Mouse (Mus musculus): ENCODE results near the gene Slc25a13. TPM values are rescaled to one million over a fixed set of nuclear protein-coding genes. Genes with fewer than 3 reads are reported as not detected.

Gene Slc25a13
- polyA plus RNA-seq, 1 experiment, result 5.2 TPM

DNA sequence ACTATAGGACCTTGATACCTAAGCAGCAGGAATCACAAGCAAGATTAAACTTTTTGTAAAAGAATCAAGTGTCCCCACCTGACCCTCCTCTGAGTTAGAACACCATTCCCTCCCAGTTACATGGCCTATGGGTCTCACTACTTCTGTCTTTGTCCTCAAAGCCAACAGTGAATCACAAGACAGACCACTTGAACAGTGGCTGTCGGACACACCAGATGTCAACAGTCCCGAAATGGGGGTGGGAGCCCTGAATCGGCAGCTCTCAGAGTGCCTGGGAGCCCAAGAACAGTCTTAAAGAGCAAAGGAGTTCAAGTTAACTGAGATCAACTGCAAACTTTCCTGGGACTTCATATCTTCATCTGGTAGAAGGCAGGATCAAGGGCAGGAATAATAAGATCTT lies 5.0 kb downstream of the Slc25a13 start:
- TF ChIP-seq GATA1 (IDR thresholded peaks at IDR 0.05; ENCODE audit: low read length), result no peak

DNA sequence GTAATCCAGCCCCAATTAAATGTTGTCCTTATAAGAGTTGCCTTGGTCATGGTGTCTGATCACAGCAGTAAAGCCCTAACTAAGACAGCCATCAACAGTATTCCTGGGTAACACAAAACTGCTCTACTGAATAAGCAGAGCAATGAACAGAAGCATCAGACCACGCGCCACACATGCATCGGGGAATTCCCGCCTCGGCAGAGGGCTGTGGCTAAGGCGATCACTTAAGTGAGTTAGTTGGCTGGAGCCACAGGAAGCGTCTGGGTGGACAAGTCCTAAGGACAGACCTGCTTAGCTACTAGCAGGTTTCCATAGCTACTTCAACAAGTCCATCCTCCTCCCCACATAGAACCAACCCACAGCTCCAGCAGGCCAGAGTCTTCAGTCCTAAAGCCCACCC lies 6.3 kb downstream of the Slc25a13 start:
- TF ChIP-seq GATA1 (IDR thresholded peaks at IDR 0.05; ENCODE audit: low read length), result no peak

DNA sequence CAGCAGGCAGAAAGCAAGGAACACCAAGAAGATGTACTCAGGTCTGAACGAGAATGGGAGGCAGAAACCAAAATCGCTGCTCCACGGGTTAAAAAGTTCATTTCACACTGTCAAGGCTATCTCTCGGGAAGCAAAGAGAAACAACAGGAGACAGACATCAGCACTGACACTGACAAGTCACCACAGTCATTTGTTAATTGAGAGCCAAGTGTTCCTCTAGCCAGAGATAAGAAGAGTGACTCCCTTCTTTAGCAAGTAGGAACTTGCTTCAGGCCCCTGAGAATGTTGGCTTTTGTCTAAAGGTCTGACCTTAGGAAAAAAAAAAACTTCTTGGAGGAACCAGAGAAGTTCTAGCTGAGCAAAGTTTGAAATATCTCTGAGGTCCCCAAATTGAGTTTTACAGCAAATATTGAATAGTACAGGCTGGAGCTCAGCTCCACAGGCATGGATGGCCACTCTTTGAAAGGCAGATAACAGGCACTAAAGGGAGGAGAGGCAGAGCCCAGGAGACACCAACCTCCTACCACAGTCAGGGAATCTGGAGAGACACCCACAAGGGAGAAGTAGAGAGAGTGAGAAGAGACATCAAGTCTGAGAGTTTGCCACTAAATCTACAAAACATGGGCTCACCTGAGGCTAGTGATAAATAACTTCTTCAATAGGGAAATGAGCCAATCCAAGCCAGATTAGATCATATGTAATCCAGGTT lies 8.5 kb downstream of the Slc25a13 start:
- no peak for TF ChIP-seq GATA1 (IDR thresholded peaks at IDR 0.05; ENCODE audit: low read length)

DNA sequence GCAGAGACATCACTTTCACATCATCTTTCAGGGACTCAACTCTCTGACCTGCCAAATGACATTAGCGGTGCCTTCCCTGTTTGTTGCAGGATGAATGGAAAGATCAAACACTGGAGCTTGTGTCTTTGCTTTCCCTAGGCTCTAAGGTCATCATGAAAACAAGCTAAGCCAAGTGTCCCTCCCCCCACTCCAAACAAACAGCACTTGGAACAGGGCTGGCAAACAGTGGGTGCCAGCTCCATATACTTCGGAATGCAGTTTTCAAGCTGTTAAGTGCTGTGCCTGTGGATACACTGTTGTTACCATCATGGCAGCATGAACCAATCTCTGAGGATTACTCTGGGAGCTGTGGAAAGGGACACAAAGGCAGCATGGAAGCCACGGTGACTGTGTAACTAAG lies 9.1 kb downstream of the Slc25a13 start:
- TF ChIP-seq GATA1 (IDR thresholded peaks at IDR 0.05; ENCODE audit: low read length), result no peak

GRCm38 (mm10) chr6:6207395-6207794 lies 9.6 kb downstream of the Slc25a13 start:
- TF ChIP-seq GATA1 (IDR thresholded peaks at IDR 0.05; ENCODE audit: low read length), result no peak

GRCm38 (mm10) chr6:6205599-6206165 lies 11.3 kb downstream of the Slc25a13 start:
- no peak for TF ChIP-seq GATA1 (IDR thresholded peaks at IDR 0.05; ENCODE audit: low read length)

GRCm38 (mm10) chr6:6202451-6202850 lies 14.5 kb downstream of the Slc25a13 start:
- TF ChIP-seq GATA1 (IDR thresholded peaks at IDR 0.05; ENCODE audit: low read length), result no peak

GRCm38 (mm10) chr6:6201977-6202376 lies 15.0 kb downstream of the Slc25a13 start:
- no peak for TF ChIP-seq GATA1 (IDR thresholded peaks at IDR 0.05; ENCODE audit: low read length)

DNA sequence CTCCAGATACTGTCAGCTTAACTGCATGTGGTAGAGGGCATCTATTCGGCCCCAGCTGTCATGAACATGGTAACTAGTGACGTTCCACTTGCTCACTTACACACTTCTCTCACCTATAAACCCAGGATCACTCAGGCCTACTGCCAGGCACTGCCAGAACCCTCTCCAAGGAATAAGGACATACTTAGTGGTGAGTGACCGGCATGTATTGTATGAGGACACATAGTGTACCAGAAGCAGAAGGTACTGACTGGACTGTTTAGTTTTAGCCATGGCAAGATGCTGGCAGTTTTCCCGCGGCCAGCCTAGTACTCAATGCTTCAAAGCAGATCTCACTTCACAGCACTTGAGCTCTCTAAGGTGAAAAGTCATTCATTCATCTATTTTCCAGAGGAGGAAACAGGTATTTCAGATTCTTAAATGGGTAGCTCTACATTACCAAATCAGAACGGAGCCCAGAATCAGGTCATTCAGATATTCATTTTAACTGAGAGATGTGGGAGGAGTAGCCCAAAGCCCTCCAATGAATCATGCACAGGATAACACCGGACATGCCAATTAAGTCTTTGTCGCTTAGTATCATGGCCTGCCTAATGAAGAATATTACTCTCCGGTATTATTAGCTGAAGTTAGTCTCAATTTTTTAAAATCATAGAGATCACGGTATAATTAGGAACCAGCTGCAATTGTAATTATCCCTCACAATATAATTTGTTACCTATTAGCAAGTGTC lies 17.7 kb downstream of the Slc25a13 start:
- TF ChIP-seq GATA1 (IDR thresholded peaks at IDR 0.05; ENCODE audit: low read length), result no peak

GRCm38 (mm10) chr6:6197339-6197738 lies 19.6 kb downstream of the Slc25a13 start:
- TF ChIP-seq GATA1 (IDR thresholded peaks at IDR 0.05; ENCODE audit: low read length), result no peak

DNA sequence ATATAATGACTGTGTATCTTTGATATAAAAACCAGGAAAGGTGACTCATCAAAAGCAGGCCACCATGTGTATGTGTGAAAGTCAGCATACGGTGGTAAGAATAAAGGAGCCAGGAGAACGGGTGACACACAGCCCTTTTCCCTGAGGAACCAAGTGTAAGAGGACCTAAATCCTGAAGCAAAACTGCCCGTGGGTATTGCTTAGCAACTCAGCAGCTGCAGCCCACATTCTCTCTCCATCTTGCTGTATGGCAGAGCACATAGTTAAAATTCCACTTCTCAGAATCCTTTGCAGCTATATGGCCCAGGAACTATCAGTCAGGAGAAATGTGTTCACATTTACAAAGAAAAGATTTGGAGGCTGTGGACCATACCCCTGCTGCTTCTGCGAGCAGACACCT lies 20.4 kb downstream of the Slc25a13 start:
- TF ChIP-seq GATA1 (IDR thresholded peaks at IDR 0.05; ENCODE audit: low read length), result no peak

DNA sequence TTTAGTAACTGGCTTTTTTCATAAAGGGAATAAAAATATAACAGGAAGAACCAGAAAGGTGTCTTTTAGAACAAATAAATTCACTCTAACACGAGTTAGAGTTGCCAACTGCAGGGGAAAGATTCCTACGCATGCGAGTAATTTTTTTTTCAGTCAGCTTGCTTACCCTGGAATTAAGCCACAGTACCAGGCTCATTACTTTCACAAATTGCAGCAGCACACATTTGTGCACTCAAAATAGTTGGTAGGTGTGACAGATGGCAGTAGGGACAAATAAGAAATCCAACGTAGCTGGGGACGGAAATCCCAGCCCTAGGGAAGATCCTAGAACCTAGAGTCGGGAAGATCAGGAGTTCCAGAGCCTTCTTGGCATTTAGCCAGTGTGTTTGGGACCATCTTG lies 22.1 kb downstream of the Slc25a13 start:
- no peak for TF ChIP-seq GATA1 (IDR thresholded peaks at IDR 0.05; ENCODE audit: low read length)

GRCm38 (mm10) chr6:6193906-6194305 lies 23.1 kb downstream of the Slc25a13 start:
- TF ChIP-seq GATA1 (IDR thresholded peaks at IDR 0.05; ENCODE audit: low read length), result no peak

DNA sequence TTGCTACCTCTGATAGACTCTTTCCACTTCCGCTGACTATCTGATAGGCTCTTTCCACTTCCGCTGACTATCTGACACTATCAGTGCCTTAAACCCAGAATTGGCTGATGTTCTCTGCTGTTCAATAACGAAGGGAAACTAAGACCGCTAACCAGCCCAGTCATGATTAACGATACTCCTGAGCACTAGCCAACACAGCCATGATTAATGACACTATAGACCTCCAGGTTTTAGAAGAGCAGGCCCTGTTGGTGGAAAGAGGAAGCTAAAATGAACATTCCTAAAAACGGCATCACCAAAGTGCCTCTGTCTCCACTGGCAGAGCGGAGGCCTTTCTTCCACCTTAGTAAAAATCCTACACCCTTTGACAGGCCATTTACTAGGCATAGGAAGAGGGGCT lies 24.6 kb downstream of the Slc25a13 start:
- TF ChIP-seq GATA1 (IDR thresholded peaks at IDR 0.05; ENCODE audit: low read length), result no peak

DNA sequence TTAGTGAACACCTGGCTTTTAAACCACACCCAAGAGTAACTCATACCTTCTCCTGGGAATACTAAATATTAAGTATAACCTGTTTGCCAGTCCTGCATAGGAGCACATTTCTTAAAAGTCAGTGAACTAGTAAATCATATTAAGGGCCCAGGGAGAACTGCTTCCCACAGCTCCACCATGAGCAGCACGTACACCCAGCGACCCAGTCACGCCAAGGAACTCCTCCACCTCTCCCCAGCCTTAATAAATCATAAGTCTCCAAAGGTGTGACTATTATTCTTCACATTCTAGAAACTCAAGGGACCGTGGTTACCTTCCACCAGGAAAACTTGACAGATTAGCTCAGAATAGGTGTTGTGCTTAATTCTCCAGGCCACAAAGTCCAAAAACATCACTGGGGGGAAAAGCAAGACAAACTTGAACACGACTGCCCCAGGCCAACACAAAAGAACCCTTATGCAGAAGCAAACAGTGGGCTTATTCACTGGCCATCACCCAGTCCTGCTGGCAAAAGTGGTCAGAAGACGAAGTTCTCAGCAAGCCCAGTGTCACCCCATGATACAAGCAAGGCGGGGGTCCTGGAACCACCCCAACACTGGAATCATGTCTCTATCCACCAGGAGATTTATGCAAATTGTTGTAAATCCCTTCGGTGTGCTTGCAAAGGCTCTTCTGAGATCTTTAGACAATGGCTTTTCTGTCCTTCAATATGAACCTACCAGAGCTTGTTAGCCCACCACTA lies 25.2 kb downstream of the Slc25a13 start:
- no peak for TF ChIP-seq GATA1 (IDR thresholded peaks at IDR 0.05; ENCODE audit: low read length)

- no peak for TF ChIP-seq GATA1 (IDR thresholded peaks at IDR 0.05; ENCODE audit: low read length)
Measured at GRCm38 (mm10) chr6:6188970-6189369, 28.0 kb downstream of the Slc25a13 start.

Measured in G1E-ER4 (cell line).